Mouse (Mus musculus) CD4-positive helper T cell, adult 2 months (primary cell): ENCODE data around the gene Cacng7.
A peak's percentile ranks its signal among the peaks of the same experiment; 100 is the strongest.
"Not testable (repeated sequence)": the region's sequence is repeated elsewhere in the genome, so short reads cannot be mapped to it uniquely, and the experiment has no call there.

Experiments
- DNase-seq: peaks from one replicate; pipeline ENCODE4 v3.0.0-alpha.2; 2012; ENCODE audit warnings: low read depth, missing footprints, low spot score

Gene Cacng7

DNA sequence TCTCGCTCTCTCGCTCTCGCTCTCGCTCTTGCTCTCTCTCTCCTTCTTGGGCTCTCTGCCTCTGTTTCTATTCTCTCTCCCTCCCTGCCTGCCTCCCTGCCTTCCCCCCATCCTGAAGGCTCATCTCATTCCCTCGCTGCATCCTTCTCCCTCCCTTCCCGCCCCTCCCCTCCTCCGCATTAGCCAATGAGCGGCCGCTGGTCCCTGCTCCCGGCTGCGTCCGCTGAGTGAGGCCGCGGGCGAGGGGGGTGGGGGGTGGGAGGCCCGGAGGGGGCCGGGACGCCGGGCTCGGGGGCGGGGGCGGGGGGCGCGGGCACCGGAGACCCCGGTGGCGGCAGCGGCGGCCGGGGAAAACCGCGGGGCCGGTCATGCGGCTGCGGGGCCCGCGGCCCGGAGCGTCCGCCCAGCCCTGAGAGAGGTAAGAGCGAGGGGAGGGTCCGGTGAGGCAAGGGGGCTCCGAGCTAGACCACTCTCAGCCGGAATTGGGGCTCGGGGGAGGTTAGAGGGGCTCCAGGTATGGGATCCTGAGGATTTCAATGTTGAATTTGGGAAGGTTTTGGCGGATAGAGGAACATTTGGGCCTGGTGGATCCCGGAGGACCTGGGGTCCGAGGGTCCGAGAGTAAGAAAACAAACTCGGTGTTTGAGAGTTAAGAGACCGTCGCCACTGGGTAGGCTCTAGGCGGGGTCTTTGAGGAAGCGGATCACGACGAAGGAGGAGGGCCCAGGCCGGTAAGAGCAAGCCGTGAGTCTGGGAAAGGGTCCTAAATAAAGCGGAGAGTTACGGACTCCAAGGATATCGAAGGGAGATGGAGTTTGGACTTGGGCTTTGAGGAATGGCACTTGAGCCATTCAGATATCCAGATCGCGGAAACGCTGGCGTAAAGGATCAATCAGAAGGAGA is at the start of gene Cacng7:
Gene Cacng7, plus strand, starts transcription at position 337 of the 903 bp plus-strand sequence.
- no peak for DNase-seq

- DNase-seq: no peak
Measured at GRCm38 (mm10) chr7:3283081-3283875, 49.5 kb upstream of the Cacng7 start.

- no peak for DNase-seq
Measured at GRCm38 (mm10) chr7:3284604-3285003, 48.2 kb upstream of the Cacng7 start.

DNA sequence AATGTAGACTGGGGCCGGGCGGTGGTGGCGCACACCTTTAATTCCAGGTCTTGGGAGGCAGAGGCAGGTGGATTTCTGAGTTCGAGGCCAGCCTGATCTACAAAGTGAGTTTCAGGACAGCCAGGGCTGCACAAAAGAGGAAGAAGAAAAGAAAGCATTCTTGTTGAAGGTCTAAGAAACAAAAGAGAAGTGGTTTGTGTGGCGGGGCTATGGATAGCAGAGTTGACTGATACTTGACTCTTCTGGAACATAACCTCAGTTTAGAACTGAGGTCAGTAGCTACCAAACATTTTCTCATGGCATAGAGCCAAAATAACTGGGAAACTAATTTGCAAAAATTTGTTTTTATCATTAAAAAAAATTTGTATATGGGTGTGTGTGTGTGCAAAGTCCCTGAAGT is 46.7 kb upstream of the Cacng7 start:
- DNase-seq: no peak

DNA sequence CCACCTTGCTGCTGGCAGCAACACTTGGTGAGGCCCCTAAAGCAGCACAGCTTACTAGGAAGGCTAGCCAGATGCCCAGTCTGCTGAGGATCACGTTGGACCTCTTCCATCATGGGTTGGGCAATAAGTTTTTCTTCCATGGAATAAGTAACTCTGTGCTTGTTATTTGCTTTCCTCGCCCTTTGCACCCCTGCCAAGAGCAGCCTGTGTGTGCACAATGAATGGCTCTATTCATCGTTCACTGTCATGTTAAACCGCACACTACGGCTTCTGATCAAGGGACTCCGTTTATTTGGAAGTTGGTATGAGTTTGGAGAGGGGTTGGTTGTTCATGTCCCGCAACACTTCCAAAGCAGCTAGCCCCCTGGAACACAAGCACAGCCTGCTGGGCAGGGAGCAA is 45.6 kb upstream of the Cacng7 start:
- no peak for DNase-seq

DNA sequence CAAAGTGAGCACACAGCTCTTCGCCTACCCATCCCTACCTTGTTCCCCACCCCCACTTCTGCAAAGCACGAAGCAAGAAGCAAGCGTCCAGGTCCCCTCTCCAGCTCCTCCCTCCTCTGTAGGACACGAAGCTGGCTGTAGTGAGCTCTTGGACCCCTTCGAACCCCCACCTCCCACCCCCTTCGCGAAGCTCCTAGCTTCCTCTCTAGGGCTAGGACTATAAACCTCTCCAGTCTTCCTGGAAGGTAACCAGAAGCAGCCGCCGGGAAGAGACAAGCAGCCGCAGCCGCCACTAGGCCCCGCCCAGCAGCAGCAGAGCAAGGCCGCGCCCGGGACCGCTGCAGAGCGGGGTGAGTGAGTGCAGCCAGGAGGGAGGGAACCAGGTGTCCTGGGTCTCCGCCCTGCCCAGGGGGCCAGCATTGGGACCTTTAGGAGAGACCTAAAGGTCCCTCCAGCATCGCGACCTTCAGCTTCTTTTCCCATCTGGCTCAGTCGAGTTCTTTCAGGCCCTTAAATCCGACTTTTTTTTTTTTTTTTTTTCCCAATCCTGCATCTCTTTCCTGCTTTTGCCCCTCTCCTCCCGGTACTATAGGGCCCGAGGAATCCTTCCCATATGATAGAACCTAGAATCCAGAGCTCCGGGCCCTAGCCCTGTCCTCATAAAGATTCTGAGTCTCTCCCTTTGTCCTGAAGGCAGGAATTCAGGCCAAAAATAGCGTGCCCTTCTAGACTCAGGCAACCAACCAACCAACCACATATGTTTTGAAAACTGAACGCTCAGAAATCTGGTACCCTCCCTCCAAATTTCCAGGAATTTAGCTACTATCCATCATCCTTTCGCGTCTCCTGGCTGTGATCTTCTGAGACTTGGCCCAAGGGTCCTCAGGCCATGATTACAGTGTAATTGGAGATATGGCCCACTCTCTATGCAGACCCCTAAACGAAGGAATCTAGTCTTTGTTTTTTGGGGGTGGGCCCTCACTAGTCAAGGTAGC is 43.5 kb upstream of the Cacng7 start, which contains the start of the genes Myadm and Prkcg:
Gene Myadm, plus strand, starts transcription at position 105 of the 995 bp plus-strand sequence.
Gene Prkcg, plus strand, starts transcription at position 204 of the 995 bp plus-strand sequence.
- peak; percentile 73 for DNase-seq

DNA sequence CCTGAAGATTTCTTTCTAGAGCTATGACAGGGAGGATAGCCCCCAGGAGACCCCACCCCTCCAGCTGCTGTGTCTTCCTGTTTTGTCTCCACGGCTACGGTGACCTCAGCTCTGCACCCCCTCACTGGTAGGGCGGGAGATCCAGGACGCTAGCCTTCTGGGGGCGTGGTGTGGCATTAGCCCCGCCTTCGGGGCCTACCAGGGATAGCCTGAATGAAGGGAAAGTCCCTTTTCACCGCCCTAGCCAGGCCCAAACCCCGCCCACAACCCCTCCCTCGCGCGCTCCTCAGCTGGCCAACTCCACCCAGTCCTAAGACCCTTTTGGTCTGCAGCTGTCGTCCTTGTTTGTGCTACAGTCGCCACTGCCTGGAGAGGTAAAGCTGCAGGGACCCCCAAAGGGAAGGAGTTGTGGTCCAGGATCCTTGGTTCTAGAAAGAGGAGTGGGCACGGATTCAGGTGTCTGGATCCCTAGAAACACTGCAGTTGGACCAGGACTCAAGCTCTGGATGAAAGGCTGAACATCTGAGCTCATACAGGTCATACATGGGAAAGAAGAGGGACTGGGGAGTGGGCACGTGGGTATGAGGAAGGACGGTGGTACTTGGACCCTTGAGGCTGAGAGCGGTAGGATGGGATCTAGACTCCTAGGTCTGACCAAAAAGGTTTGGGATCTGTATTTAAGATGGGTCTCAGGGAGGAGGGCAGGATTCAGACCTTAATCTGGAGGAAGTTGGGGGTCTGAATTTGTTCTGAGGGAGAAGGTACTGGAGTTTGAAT is 42.3 kb upstream of the Cacng7 start:
- DNase-seq: peak; percentile 90

DNA sequence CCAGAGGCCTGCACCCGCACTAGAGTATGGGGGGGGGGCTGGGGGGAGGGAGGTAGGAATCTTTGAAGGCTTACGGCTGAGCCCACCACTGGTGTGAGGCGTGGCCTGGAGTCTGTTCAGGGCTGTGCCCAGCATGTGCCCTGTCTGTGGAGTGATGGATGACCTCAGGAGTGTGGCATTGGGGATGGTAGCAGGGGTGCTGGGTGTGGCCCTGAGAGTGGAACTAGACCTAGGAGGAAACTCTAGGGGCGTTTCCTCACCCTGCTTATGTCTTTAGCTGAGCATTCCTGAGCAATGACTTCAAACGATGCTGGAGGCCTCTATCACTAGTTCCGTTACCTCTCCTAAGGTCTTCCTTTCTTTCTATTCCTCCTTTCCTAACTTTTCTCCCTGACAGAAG is 41.6 kb upstream of the Cacng7 start:
- no peak for DNase-seq

DNA sequence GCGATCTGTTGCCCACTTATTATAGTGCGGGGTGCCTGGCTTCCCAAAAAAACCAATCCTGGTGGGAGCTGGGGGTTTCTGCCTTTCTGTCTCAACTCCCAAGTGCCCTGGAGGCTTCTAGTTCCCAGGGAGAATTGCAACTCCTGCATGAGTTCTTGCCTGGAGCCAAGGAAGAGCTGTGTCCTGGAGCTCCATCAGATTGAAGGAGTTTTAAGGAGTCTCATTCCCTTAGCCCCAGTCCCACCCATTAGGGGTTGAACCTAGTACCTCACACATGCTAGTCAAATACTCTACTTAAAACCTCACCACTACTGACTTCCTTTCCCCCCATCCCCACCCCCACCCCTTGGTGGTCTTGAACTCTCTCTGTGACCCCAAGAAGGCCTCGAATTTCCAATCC is 41.0 kb upstream of the Cacng7 start:
- DNase-seq: no peak

DNA sequence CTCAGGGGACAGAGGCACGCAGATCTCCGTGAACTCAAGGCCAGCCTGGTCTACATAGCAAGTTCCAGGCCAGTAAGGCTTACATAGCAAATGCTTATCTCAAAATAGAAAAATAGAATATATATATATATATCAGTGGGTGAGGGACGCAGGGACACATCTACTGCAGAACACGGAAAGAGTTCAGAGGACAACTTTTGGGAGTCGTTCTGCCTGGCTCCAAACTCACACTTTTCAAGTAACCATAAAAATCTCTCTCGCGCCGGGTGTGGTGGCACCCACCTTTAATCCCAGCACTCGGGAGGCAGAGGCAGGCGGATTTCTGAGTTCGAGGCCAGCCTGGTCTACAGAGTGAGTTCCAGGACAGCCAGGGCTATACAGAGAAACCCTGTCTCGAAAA is 40.5 kb upstream of the Cacng7 start:
- not testable (repeated sequence) for DNase-seq

GRCm38 (mm10) chr7:3292791-3293190 is 40.0 kb upstream of the Cacng7 start:
- DNase-seq: peak; percentile 49

GRCm38 (mm10) chr7:3294794-3295193 is 38.0 kb upstream of the Cacng7 start:
- no peak for DNase-seq

GRCm38 (mm10) chr7:3295321-3296110 is 37.2 kb upstream of the Cacng7 start:
- DNase-seq: no peak

DNA sequence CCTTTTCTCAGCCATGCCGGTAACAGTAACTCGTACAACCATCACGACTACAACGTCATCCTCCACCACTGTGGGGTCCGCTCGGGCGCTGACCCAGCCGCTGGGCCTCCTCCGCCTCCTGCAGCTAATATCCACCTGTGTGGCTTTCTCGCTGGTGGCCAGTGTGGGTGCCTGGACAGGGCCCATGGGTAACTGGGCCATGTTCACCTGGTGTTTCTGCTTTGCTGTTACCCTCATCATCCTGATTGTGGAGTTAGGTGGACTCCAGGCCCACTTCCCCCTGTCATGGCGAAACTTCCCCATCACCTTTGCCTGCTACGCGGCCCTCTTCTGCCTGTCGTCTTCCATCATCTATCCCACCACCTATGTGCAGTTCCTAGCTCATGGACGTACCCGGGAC is 36.0 kb upstream of the Cacng7 start:
- DNase-seq: no peak

- no peak for DNase-seq
Measured at GRCm38 (mm10) chr7:3299941-3300617, 32.7 kb upstream of the Cacng7 start.

- no peak for DNase-seq
Measured at GRCm38 (mm10) chr7:3300891-3301627, 31.7 kb upstream of the Cacng7 start.

- no peak for DNase-seq
Measured at GRCm38 (mm10) chr7:3301628-3302555, 30.9 kb upstream of the Cacng7 start.
